Mouse (Mus musculus) neural tube, embryonic 13.5 days (tissue): ENCODE results near the gene Chd1l. TPM values are rescaled to one million over a fixed set of nuclear protein-coding genes. Genes with fewer than 3 reads are reported as not detected.

Experiments used
- ATAC-seq: fragments of 200-750 bp; cut with Nextera tagmentation; 2 replicates; pipeline ENCODE4 v1.8.0; 2017; ENCODE audit warnings: low read depth, mild to moderate bottlenecking, moderate TSS enrichment, moderate library complexity
- H3K27ac ChIP-seq: fragments of 300-500 bp; sonication (generic); replicated peaks from 2 replicates; pipeline ENCODE4 v1.5.1; 2015; ENCODE audit warnings: moderate library complexity, mild to moderate bottlenecking, inconsistent platforms
- H3K27me3 ChIP-seq: fragments of 300-500 bp; sonication (generic); 2 replicates; pipeline ENCODE4 v1.6.1; 2015; ENCODE audit warnings: mild to moderate bottlenecking, inconsistent platforms
- H3K36me3 ChIP-seq: fragments of 300-500 bp; sonication (generic); 2 replicates; pipeline ENCODE4 v1.6.1; 2015; ENCODE audit warnings: mild to moderate bottlenecking, inconsistent platforms
- H3K4me1 ChIP-seq: fragments of 300-500 bp; sonication (generic); replicated peaks from 2 replicates; pipeline ENCODE4 v1.6.1; 2015; ENCODE audit warnings: inconsistent platforms
- H3K4me2 ChIP-seq: fragments of 300-500 bp; sonication (generic); 2 replicates; pipeline ENCODE4 v1.6.1; 2015; ENCODE audit warnings: inconsistent platforms, mild to moderate bottlenecking, moderate library complexity
- H3K4me3 ChIP-seq: fragments of 300-500 bp; sonication (generic); 2 replicates; pipeline ENCODE4 v1.5.1; 2015; ENCODE audit warnings: mild to moderate bottlenecking, inconsistent platforms
- H3K9ac ChIP-seq: fragments of 300-500 bp; sonication (generic); 2 replicates; pipeline ENCODE4 v1.6.1; 2015; ENCODE audit warnings: moderate library complexity, mild to moderate bottlenecking, inconsistent platforms
- H3K9me3 ChIP-seq: fragments of 300-500 bp; sonication (generic); 2 replicates; pipeline ENCODE4 v1.6.1; 2016; ENCODE audit warnings: inconsistent platforms
- WGBS: fragments of 180-500 bp; shearing (Covaris S2); methylation state at CpG from one replicate; pipeline ENCODE4 v1.1.7; 2015; 5-methylcytosine and 5-hydroxymethylcytosine counted together
- polyA plus RNA-seq: library from polyadenylated mRNA; unstranded; fragments of >200 nt; fragmentation: Nextera tagmentation; extraction: Ambion mirVana; gene quantifications from 2 replicates; pipeline ENCODE4 v1.2.1, GENCODE M21; 2015

The Chd1l gene
- polyA plus RNA-seq, 1 experiment from 2014 or later: 6.3 TPM

GRCm38 (mm10) chr3:97615154-97615553 lies 5.2 kb upstream of the Chd1l start:
- Histone ChIP-seq H3K4me2 (no peak overlapping the region), H3K36me3 (no peaks in the 10 kb centered on the region), H3K9me3 (no peaks in the 10 kb centered on the region), H3K27me3 (no peaks in the 10 kb centered on the region), H3K4me1 (no peaks in the 10 kb centered on the region), H3K4me3 (no peak overlapping the region), H3K27ac (no peak overlapping the region), H3K9ac (no peak overlapping the region)
- no peak for ATAC-seq
- WGBS: 35% methylated on average over 1 of the region's 1 CpGs

- no peak overlapping the region for H3K9ac ChIP-seq
- H3K27ac ChIP-seq: no peak overlapping the region
- H3K4me3 ChIP-seq: no peak overlapping the region
- H3K4me2 ChIP-seq: no peak overlapping the region
- H3K4me1 ChIP-seq: peaks cover 6% of the 10 kb centered on the region; the same call in 1 of the 2 replicates
- no peaks in the 10 kb centered on the region for H3K9me3 ChIP-seq
- H3K36me3 ChIP-seq: no peaks in the 10 kb centered on the region
- WGBS: 90% methylated on average over 6 of the region's 6 CpGs
- H3K27me3 ChIP-seq: no peaks in the 10 kb centered on the region
- no peak for ATAC-seq
These were observed 1.0 kb upstream of the Chd1l start for GRCm38 (mm10) chr3:97611021-97611420.

DNA sequence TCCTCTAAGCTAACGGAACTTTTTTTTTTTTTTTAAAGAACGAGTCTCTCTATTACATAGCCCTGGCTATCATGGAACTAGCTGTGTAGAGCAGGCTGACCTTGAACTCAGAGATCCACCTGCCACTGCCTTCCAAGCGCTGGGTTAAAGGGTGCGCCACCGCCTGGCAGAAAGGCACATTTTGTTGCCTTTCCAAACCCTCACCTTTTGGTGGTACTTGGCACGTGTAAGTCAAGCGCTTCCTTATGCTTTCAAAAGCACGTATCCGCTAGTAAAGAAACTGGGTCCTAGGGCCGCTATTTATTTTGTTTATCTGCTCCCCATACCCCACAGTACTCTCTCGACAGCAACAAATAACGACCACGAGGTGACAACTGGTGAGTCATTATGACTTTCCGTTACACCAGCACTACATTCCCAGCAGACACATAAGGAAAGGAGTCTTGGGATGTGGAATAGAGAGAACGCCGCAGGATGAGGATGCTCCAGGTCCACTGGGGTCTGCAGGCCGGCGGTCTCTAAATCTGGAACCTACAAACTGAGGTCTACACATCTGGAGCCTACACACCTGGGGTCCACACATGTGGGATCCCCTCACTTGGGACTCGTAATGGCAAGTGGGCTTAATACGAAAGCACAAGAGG lies 680 bp downstream of the Chd1l start:
- H3K4me3 ChIP-seq: peak overlapping the region; percentile 70

GRCm38 (mm10) chr3:97600050-97600832 lies 9.8 kb downstream of the Chd1l start:
- peaks cover 11% of the 10 kb centered on the region; the same call in 1 of the 2 replicates for H3K36me3 ChIP-seq
- 92% methylated on average over 3 of the region's 3 CpGs for WGBS
- H3K4me1 ChIP-seq: no peaks in the 10 kb centered on the region
- H3K27me3 ChIP-seq: no peaks in the 10 kb centered on the region
- H3K4me3 ChIP-seq: no peak overlapping the region
- H3K9me3 ChIP-seq: no peaks in the 10 kb centered on the region
- ATAC-seq: no peak
- no peak overlapping the region for H3K4me2 ChIP-seq
- H3K27ac ChIP-seq: no peak overlapping the region
- H3K9ac ChIP-seq: no peak overlapping the region

More for the DNA sequence above, 680 bp downstream of the Chd1l start:
- Histone ChIP-seq H3K4me1 (peaks cover 6% of the 10 kb centered on the region; the same call in 1 of the 2 replicates), H3K4me2 (peak overlapping the region; percentile 50), H3K9me3 (no peaks in the 10 kb centered on the region), H3K27me3 (no peaks in the 10 kb centered on the region), H3K27ac (no peak overlapping the region), H3K36me3 (no peaks in the 10 kb centered on the region), H3K9ac (peak overlapping the region; percentile 86)
- peak; percentile 78 for ATAC-seq
- 4% methylated on average over 20 of the region's 20 CpGs for WGBS

DNA sequence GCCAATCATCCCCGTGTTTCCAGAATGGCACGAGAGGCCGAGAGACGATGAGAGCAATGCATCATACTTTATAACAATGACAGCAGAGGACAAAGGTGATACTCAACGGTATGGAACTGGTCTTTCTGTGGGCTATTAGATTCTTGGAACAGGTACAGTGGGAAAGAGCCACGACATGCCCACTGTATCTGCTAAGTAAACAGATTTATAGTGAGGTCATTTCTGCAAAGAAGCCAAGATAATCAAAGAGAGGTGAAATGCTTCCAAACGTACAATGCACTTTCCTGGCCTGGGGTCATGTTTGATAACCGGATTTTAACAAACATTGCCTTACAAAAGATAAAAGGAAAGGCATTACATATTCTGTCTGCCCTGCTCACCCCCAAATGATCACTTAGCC lies 13.2 kb downstream of the Chd1l start:
- no peaks in the 10 kb centered on the region for H3K9me3 ChIP-seq
- H3K4me2 ChIP-seq: no peak overlapping the region
- no peak overlapping the region for H3K27ac ChIP-seq
- H3K36me3 ChIP-seq: peaks cover 11% of the 10 kb centered on the region; the same call in 1 of the 2 replicates
- H3K9ac ChIP-seq: no peak overlapping the region
- H3K27me3 ChIP-seq: no peaks in the 10 kb centered on the region
- no peak for ATAC-seq
- WGBS: 81% methylated on average over 8 of the region's 8 CpGs
- no peaks in the 10 kb centered on the region for H3K4me1 ChIP-seq
- no peak overlapping the region for H3K4me3 ChIP-seq

DNA sequence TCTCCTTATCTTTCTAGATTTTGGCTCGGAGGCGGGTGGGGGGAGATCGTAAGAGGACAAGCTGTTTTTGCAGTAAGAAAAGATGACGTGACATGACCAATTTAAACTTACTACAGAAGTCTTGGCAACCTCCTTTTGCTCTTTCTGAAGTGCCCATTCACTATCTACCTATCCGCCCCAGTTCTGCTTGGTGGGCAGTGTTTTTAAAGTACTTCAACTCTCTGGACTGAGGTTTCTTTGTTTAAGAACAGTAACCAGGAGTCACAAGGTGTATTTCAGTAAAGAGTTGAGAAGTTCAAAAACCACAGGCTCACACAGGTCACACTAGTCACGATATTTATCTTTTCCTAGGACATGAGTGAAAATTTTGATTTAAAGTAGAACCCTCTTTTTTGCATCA lies 14.9 kb downstream of the Chd1l start:
- H3K27ac ChIP-seq: no peak overlapping the region

DNA sequence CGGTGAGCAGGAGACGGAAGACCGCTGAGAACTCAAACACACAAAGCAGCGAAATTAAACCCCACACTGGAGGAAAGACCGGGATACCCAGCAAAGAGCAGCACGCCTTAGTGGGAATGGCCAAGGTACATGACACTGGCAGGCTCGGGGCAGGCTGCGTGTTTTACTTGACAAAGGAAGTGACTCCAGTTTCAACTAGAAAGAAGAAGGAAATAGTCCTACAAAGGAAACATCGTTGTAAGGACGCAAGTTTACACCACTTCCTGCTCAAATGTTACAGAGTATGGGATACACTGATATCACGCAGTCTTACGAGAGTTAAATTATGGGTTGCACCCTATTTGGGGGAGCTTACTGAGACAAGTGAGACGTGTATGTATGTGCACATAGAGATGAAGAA lies 15.9 kb downstream of the Chd1l start:
- Histone ChIP-seq H3K4me1 (no peaks in the 10 kb centered on the region), H3K9me3 (no peaks in the 10 kb centered on the region), H3K4me3 (no peak overlapping the region), H3K27me3 (no peaks in the 10 kb centered on the region), H3K27ac (no peak overlapping the region), H3K36me3 (no peaks in the 10 kb centered on the region), H3K9ac (no peak overlapping the region), H3K4me2 (no peak overlapping the region)
- 92% methylated on average over 13 of the region's 13 CpGs for WGBS
- ATAC-seq: no peak

More for the DNA sequence above, 14.9 kb downstream of the Chd1l start:
- no peak for ATAC-seq
- H3K27me3 ChIP-seq: no peaks in the 10 kb centered on the region
- H3K4me3 ChIP-seq: no peak overlapping the region
- H3K4me2 ChIP-seq: no peak overlapping the region
- H3K4me1 ChIP-seq: no peaks in the 10 kb centered on the region
- WGBS: 96% methylated on average over 6 of the region's 6 CpGs
- no peaks in the 10 kb centered on the region for H3K9me3 ChIP-seq
- no peak overlapping the region for H3K9ac ChIP-seq
- H3K36me3 ChIP-seq: peaks cover 5% of the 10 kb centered on the region; the same call in 1 of the 2 replicates

GRCm38 (mm10) chr3:97593089-97593488 lies 16.9 kb downstream of the Chd1l start:
- no peak overlapping the region for H3K27ac ChIP-seq
- H3K4me1 ChIP-seq: no peaks in the 10 kb centered on the region
- H3K36me3 ChIP-seq: no peaks in the 10 kb centered on the region
- H3K4me2 ChIP-seq: no peak overlapping the region
- no peak overlapping the region for H3K9ac ChIP-seq
- ATAC-seq: no peak
- no peaks in the 10 kb centered on the region for H3K27me3 ChIP-seq
- WGBS: 93% methylated on average over 5 of the region's 5 CpGs
- no peaks in the 10 kb centered on the region for H3K9me3 ChIP-seq
- H3K4me3 ChIP-seq: no peak overlapping the region

DNA sequence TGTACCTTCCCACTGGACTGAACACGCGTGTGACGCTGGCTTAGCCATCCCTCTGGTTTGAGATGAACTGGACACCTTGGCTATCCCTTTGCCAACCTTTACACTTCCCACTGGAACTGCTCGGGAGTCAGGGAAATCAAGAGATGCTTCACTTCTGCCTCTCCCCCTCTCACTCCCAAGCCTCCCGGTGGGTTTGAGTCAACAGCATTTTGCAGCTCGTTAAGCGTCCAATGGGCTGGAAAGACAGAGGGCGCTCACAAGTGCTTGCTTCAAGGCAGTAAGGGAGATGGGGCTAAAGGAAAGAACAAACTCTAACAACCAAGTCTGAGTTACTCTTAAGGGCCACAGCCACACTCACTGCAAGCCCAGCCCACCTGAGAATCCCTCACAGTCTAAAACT lies 19.3 kb downstream of the Chd1l start:
- Histone ChIP-seq H3K4me2 (no peak overlapping the region), H3K27me3 (no peaks in the 10 kb centered on the region), H3K27ac (no peak overlapping the region), H3K4me3 (no peak overlapping the region), H3K9me3 (no peaks in the 10 kb centered on the region), H3K4me1 (0 out of 2 replicates have a peak, but pooled peaks cover 5% of the 10 kb centered on the region), H3K9ac (no peak overlapping the region), H3K36me3 (no peaks in the 10 kb centered on the region)
- no peak for ATAC-seq
- WGBS: 52% methylated on average over 8 of the region's 8 CpGs

GRCm38 (mm10) chr3:97587656-97588055 lies 22.3 kb downstream of the Chd1l start:
- WGBS: 73% methylated on average over 9 of the region's 9 CpGs

DNA sequence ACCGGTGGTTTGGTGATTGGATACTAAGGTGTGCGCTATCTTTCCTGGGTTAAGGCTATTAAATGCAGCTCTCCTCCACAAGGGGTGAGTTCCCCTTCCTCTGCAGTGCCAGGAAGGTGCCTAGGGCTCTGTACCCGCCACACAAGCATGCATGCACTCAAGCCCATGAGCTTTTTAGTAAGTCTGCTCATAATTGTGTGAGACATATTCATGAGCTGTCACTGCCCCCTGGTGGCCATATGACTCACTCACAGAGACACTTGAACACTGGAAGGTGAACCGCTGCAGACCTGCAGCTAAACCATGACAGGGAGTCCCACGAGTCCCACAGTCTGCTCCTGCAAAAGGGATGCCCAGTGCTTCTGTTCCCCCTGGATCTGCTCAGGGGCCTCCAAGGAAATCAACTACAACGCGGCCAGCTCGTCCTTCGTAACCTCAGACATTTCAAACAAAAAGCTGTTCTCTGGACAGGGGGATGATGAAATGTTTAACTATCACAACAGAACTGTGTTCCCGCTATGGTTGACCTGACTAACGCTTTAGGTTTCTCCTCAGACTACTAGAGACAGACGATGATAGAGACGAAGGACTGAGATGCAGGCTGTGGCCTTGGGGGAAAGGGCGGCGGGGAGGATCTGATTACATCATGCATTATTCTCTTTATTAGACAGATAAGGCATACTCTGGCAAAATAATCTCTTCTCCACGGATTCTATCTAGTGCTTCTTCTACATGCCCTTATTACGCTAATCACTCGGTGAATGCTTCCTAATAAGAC lies 24.4 kb downstream of the Chd1l start:
- no peaks in the 10 kb centered on the region for H3K36me3 ChIP-seq
- no peaks in the 10 kb centered on the region for H3K27me3 ChIP-seq
- no peak overlapping the region for H3K27ac ChIP-seq
- H3K9me3 ChIP-seq: no peaks in the 10 kb centered on the region
- 0 out of 2 replicates have a peak, but pooled peaks cover 7% of the 10 kb centered on the region for H3K4me1 ChIP-seq
- no peak overlapping the region for H3K4me3 ChIP-seq
- WGBS: 59% methylated on average over 18 of the region's 18 CpGs
- ATAC-seq: peak; percentile 88
- H3K4me2 ChIP-seq: peak overlapping the region; percentile 11; the same call in 1 of the 2 replicates
- 0 out of 2 replicates have a peak overlapping the region, but pooled peaks have one; percentile 9 for H3K9ac ChIP-seq

More at GRCm38 (mm10) chr3:97587656-97588055, 22.3 kb downstream of the Chd1l start:
- Histone ChIP-seq H3K36me3 (no peaks in the 10 kb centered on the region), H3K4me3 (no peak overlapping the region), H3K27ac (no peak overlapping the region), H3K9me3 (no peaks in the 10 kb centered on the region), H3K4me2 (no peak overlapping the region), H3K27me3 (no peaks in the 10 kb centered on the region), H3K4me1 (0 out of 2 replicates have a peak, but pooled peaks cover 7% of the 10 kb centered on the region), H3K9ac (no peak overlapping the region)
- ATAC-seq: no peak

- peaks cover 21% of the 10 kb centered on the region for H3K4me1 ChIP-seq
- no peak overlapping the region for H3K4me2 ChIP-seq
- H3K4me3 ChIP-seq: no peak overlapping the region
- H3K27me3 ChIP-seq: no peaks in the 10 kb centered on the region
- no peaks in the 10 kb centered on the region for H3K9me3 ChIP-seq
- 81% methylated on average over 9 of the region's 9 CpGs for WGBS
- H3K9ac ChIP-seq: no peak overlapping the region
- no peaks in the 10 kb centered on the region for H3K36me3 ChIP-seq
- H3K27ac ChIP-seq: no peak overlapping the region
- ATAC-seq: peak; percentile 61; the same call in 1 of the 2 replicates
These were observed 36.2 kb downstream of the Chd1l start for GRCm38 (mm10) chr3:97573807-97574206.
